Mouse (Mus musculus) cerebellum, postnatal 14 days (tissue): ENCODE results near the gene Drg1.
"Not testable (repeated sequence)": the region's sequence is repeated elsewhere in the genome, so short reads cannot be mapped to it uniquely, and the experiment has no call there.

ENCODE experiments used
- DNase-seq, 2 experiments: peaks; one replicate each; pipeline ENCODE4 v3.0.0; 2021; ENCODE audit warnings: mixed read lengths in 2 of 2

Drg1 gene

GRCm38 (mm10) chr11:3165210-3165782, 100.9 kb downstream of the Drg1 start:
- not testable (repeated sequence) for DNase-seq

DNA sequence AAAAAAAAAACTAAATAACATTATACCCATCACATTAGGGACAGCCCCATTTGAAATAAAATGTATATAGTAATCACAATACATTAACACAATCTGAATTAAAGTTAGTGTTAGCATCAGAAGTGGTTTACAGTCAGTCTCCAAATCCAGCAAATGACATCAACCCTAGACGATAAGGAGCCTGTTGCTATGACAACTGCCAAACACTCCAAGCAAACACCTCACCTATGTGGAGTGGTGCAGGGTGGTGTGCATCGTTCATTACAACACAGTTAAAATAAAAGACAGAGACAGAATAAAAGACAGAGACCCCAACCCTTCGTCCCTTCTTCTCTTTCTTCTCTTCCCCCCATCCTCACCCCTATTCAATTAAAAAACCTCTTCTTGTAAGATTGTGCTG, 102.6 kb downstream of the Drg1 start:
- not testable (repeated sequence) for DNase-seq

DNA sequence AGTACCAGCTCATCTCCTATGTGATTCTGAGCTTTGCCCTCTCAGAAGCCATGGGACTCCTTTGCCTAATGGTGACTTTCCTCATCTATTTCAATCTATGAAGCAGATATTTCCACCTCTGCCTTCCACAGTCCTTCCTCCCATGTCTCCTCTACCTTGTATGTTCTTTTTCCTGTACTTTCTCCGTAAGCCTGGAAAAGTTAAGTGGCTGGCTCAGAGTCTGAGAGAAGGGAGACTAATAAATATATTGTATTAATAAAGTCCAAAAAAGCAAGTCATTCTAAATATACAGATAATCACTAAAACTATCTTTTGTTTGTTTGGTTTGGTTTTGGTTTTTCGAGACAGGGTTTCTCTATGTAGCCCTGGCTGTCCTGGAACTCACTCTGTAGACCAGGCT, 103.1 kb downstream of the Drg1 start:
- peak in 1 of 2 experiments; percentile 32 for DNase-seq

DNA sequence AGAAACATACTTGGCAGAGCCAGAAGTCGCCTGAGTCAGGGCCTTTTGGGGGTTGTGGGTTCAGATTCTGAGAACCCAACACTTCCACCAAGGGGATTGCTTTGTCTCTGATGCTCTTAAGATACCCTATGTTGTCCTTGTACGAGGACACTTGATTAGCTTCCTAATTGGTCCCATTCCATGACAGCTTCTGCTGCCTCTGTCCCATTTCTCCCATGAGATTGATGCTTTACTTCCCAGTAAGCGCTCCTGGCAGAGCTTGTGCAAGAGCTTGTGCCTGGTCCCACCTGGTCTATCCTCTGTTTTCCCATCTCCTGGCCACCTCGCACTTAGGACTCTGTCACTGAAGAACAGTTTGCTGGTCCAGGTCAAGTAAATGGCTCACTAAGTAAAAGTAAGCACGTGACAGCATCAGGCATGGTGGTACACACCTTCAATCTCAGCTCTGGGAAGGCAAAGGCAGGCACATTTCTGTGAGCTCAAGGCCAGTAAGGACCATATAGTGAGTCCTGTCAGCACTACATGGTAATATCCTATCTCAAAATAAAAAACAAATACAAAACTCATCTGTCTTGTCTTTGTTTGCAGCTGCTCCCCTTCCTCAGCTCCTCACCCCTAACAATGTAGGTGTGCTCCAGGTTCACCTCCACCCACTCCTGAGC, 103.8 kb downstream of the Drg1 start:
- DNase-seq: peak; percentile 38 to 40

DNA sequence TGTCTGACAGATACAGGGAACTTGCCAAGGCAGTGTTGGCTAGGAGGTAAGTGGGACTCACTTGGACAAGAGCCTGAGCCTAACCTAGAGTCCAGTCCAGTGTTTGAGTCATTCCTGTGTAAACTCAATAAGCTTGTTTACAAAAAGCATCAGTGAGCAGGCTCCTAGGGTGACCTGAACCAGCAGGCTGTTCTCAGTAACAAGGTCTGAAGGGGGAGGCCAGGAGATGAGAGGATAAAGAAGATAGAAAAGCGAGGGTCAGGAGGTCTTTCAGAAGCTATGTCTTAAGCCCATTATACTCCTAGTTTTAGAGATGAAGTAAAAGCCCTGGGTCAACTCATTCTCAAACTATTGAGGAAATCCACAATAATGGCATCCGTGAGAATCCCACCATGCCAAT, 104.8 kb downstream of the Drg1 start:
- DNase-seq: peak; percentile 44 to 49

GRCm38 (mm10) chr11:3158800-3159199, 107.4 kb downstream of the Drg1 start:
- not testable (repeated sequence) for DNase-seq

DNA sequence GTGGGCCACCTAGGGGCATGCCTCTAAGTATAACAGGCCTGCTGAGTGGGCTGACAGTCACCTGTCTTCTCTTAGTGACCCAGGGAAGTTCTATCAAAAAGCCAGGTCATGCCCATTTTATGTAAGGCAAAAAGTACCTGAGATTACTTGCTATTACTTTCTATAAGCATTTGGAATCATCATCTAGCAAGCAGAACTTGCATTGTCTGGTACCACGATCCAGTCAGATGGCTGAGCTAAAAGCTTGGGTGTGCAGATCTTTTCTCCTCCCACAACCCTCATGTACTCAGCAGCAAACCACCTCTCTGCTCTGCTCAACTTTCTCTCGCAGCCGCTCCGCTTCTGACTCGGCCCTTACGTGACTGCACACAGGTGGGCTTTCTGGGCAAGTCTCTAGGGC, 108.2 kb downstream of the Drg1 start:
- DNase-seq: not testable (repeated sequence)

GRCm38 (mm10) chr11:3156991-3157390, 109.2 kb downstream of the Drg1 start:
- not testable (repeated sequence) for DNase-seq

GRCm38 (mm10) chr11:3153666-3154397, 112.4 kb downstream of the Drg1 start:
- DNase-seq: peak; percentile 29 to 34

DNA sequence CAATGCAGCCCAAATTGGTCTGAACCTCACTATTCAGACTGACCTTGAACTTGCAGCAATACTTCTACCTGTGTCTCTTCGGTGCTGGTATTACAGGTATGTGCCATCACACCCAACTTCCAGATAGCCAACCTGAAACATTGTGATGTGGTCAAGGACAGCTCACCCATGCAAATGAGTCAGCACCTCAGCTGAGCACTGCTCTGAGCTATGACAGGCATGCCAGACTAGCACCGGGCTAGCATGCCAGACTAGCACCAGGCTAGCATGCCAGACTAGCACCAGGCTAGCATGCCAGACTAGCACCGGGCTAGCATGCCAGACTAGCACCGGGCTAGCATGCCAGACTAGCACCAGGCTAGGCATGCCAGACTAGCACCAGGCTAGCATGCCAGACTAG, 114.9 kb downstream of the Drg1 start:
- DNase-seq: not testable (repeated sequence)

DNA sequence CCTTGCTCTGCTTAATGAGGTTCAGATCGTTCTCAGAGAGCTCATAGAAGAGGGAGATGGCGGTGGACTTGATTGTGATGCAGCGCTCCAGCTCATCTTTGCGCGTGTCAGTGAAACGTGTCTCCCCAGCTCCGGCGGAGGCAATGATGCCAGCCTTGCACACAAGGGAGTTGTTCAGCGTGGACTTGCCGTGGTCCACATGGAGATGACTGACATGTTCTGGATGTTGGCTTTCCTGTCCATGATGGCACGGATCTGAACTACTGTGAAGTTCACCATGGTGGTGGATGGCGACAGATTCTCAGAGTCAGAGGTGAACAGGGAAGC, 115.6 kb downstream of the Drg1 start:
- DNase-seq: not testable (repeated sequence)

DNA sequence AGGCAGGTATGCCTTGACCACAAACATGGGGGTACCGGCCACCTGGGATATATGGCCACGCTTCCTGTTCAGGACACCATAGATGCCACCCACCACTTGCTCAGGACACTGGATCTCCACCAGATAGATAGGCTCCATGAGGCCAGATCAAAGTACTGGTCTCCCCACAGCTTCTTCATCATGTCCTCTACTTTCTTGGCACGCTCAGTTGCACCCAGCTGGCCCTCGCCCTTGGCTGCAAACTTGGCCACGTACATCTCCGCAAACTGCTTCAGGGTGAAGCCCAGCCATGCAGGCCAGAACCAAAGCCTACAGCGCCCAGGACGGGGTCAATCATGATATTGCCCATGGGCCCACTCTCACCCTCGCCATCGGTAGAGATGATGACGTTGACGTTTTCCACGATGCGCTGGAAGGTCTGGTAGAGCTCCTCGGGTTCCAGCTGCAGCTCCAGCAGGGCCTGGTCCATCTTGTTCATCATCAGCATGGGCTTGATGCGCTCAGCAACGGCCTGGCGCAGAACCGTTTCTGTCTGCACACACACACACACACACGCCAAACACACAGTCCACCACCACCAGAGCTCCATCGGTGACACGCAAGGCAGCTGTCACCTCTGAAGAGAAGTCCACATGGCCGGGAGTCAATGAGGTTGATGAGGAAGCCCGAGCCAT, 116.1 kb downstream of the Drg1 start:
- DNase-seq: peak in 1 of 2 experiments; percentile 53

DNA sequence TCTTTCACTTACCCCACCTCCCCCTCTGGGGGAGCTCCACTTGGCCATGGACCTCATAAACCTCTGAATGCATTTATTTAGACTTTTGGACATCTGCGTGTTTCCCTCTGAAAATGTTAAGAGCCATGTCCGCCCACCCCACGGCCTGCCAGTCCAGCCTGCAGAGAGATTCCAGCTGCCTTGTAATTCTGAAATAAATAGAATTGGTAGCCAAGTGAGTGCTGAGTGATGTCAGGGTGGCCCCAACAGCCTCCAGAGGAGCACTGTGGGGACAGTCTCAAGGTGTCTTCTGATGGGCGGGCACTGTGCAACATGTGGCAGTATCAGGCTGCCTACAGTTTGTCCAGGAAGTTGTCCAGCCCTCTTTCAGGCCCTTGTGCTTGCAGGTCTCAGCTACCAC, 116.7 kb downstream of the Drg1 start:
- not testable (repeated sequence) for DNase-seq

DNA sequence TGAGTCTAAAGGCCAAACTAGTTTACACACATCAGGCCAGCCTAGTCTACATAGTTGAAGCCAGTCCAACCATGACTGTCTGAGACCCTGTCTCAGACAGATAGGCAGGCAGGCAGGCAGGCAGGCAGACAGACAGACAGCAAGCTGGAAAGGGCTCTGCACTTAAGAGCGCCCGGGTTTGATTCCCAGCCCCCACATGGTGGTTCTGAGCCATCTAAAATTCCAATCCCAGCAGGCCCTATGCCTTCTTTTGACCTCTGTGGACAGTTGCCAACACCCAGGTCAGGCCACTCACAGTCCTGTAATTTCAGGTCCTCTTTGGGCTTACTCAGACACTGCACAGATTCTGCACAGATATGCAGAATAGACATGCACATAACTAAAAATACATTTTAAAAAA, 119.4 kb downstream of the Drg1 start:
- DNase-seq: not testable (repeated sequence)

- DNase-seq: not testable (repeated sequence)
Observed at GRCm38 (mm10) chr11:3145359-3146165, 120.7 kb downstream of the Drg1 start.

DNA sequence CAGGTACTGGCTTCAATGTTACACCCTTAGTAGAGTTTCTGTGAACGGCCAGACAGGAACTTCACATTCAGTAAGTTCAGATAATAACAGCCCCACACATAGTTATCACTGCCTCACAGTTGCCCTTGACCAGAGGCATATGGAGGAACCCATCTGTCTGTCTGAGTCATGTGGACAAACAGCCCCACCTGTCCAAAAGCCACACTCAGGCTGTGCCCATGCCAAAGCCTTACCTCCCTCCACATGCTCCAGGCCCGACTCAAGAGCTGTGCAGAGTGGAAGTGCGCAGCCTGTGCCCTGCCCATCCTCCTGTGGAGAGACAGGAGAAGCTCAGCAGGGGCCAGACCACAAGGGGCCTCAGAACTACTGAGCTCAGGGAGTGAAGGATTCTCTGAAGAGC, 122.2 kb downstream of the Drg1 start:
- not testable (repeated sequence) for DNase-seq

DNA sequence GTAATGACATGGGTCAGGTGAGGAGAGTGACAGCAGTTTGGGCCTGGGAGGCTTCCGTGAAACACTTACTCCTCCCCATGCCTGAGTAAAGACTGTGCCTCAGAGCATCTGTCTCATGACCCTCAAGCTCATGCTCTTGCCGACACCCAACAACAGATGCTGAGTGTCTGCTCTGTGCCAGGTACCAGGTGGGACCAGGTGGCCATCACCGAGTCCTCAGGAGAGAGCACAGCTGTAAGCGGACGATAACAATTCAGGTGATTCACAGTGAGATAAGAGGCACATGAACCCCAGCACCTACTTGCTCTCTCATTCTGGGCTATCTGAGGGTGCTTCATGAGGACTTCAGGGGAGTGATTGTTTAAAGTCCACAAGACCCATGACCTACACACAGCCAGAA, 123.8 kb downstream of the Drg1 start:
- DNase-seq: peak; percentile 61 to 72

DNA sequence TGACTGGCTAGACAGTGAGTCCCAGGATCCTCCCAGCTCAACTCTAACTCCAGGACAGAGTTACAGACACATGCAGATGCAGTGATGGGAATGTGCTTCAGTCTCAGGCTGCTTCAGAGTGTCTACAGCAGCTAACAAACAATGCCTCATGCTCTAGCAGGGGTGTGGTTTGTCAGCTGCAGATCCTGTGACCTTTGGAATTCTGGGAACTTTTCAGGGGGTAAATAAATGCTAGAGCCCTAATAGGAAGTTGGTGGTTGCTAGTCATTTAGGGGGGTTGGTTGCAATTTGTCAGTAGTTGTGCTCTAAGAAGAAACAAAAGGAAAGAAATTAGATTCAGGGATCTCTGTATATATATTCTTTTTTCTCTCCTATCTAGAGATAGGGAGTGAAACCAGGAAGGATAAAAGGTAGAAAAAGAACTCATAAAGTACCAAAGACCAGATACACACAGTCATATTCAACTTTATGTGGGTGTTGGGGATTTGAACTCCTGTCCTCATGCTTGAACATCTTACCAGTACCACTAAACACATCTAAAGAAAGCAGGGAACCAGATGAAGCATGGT, 125.2 kb downstream of the Drg1 start:
- not testable (repeated sequence) for DNase-seq

GRCm38 (mm10) chr11:3138323-3138722, 127.9 kb downstream of the Drg1 start:
- peak in 1 of 2 experiments; percentile 35 for DNase-seq
